Comparison of ENCODE assay signal across 7 mouse cellular contexts in the genomic region with DNA sequence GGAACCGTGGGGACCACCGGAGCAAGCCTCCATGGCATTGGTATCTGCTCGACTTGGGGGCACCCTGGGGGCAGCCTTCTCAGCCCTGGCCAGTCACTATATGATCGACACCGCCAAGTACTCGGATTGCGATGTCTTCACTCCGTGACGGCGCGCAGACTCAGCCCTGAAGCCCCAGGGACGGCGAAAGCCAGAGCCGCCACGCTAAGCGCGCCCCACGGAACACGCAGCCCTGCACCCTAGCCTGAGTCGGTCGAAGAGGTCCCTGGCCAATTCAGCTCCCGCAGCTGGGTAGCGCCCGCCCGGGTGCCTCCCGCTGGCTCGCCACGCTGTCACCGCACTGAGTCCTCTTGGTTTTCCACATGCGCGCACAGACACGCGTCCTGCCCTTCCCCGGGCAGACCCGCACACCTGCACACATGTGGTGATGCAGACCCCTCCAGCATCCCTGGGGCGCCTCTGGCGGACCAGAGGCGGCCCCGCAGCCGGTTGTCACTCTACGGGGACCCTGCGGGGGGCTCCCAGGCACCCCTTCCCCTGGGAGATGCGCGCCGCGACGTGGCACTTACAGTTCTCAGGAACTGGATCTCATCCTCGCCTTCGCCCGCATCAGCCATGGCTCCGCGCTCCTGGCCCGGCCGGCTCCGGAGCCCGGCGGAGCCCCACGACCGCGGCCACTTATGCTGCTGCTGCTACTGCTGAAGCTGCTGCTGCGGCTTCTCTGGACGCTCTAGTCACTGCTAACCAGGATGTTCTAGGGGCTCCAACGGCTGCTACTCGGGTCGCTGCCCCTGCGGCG. TPM values are rescaled to one million over a fixed set of nuclear protein-coding genes. Genes with fewer than 3 reads are reported as not detected.
DNase-seq lines count a peak whose midpoint lies in the region; ATAC-seq and TF ChIP-seq lines count a peak whose summit lies in the region.

No protein-coding gene starts in this region.

- no peak for TF ChIP-seq CTCF in heart, postnatal 0 days (IDR thresholded peaks at IDR 0.05; ENCODE audit: low read depth)
- no peak; the same call in 1 of the 2 replicates for TF ChIP-seq CTCF in stomach, postnatal 0 days (IDR thresholded peaks at IDR 0.05; ENCODE audit: low read depth)

- intact Hi-C loops in left cerebral cortex, postnatal 14 days (cut with DNase I), result loop anchor here (5.0 to 10.0 kb wide), 4 partner anchors 66 to 344 kb away; partner anchors contain the start of gene Mtr

- H3K36me3 ChIP-seq in heart, postnatal 0 days (replicated peaks; ENCODE audit: control insufficient read depth, insufficient read depth, low read length), result 0 out of 2 replicates have a peak, but pooled peaks cover 6% of the 10 kb centered on the region
- H3K36me3 ChIP-seq in midbrain, embryonic 14.5 days (ENCODE audit: control insufficient read depth, insufficient read depth, low read length), result no peaks in the 10 kb centered on the region
- no peaks in the 10 kb centered on the region for H3K36me3 ChIP-seq in stomach, postnatal 0 days (ENCODE audit: control insufficient read depth, insufficient read depth, low read length)

- H3K4me3 ChIP-seq in heart, postnatal 0 days (ENCODE audit: low read depth, low read length), result peak overlapping the region; percentile 92
- H3K4me3 ChIP-seq in midbrain, embryonic 14.5 days (replicated peaks; ENCODE audit: low read depth, low read length), result peak overlapping the region; percentile 69
- peak overlapping the region; percentile 58 for H3K4me3 ChIP-seq in stomach, postnatal 0 days (ENCODE audit: low read depth, low read length)

- DNase-seq in ES-CJ7 (ENCODE audit: low read depth, low spot score) (peak; percentile 27), WW6 (ENCODE audit: low read depth, low spot score) (peak; percentile 42)
- DNase-seq in embryo, embryonic 10.5 days (ENCODE audit: low spot score), result peak; percentile 44
- no peak for DNase-seq in heart, postnatal 0 days (ENCODE audit: low spot score)
- DNase-seq in left cerebral cortex, postnatal 14 days (ENCODE audit: low spot score in 2 of 2), result peak; percentile 45 to 46
- DNase-seq in midbrain, embryonic 14.5 days, result peak; percentile 80
- peak; percentile 32 for DNase-seq in stomach, postnatal 0 days (ENCODE audit: low spot score)

- no peaks in the 10 kb centered on the region for H3K9me3 ChIP-seq in heart, postnatal 0 days (replicated peaks; ENCODE audit: control insufficient read depth, low read length)
- H3K9me3 ChIP-seq in midbrain, embryonic 14.5 days (ENCODE audit: control insufficient read depth, low read length), result no peaks in the 10 kb centered on the region
- H3K9me3 ChIP-seq in stomach, postnatal 0 days (ENCODE audit: control insufficient read depth, low read length), result no peaks in the 10 kb centered on the region

- peak overlapping the region; percentile 65 for H3K4me2 ChIP-seq in heart, postnatal 0 days (ENCODE audit: low read depth, low read length)
- H3K4me2 ChIP-seq in midbrain, embryonic 14.5 days (ENCODE audit: low read length), result peak overlapping the region; percentile 92
- H3K4me2 ChIP-seq in stomach, postnatal 0 days (replicated peaks; ENCODE audit: low read depth), result peak overlapping the region; percentile 91

- WGBS in heart, postnatal 0 days, result 0% methylated on average over 51 of the region's 67 CpGs
- WGBS in midbrain, embryonic 14.5 days, result under 1% methylated on average over 67 of the region's 67 CpGs
- under 1% methylated on average over 57 of the region's 67 CpGs for WGBS in stomach, postnatal 0 days

- H3K4me1 ChIP-seq in heart, postnatal 0 days (ENCODE audit: control insufficient read depth, insufficient read depth), result no peaks in the 10 kb centered on the region; the same call in 1 of the 2 replicates
- no peaks in the 10 kb centered on the region for H3K4me1 ChIP-seq in midbrain, embryonic 14.5 days (ENCODE audit: control insufficient read depth, insufficient read depth, low read length)
- no peaks in the 10 kb centered on the region for H3K4me1 ChIP-seq in stomach, postnatal 0 days (replicated peaks; ENCODE audit: control insufficient read depth, insufficient read depth)

- no peak for TF ChIP-seq EP300 in heart, postnatal 0 days (IDR thresholded peaks at IDR 0.05; ENCODE audit: low read depth)
- no peak for TF ChIP-seq EP300 in stomach, postnatal 0 days (optimal IDR thresholded peaks at IDR 0.05)

- H3K27me3 ChIP-seq in heart, postnatal 0 days (ENCODE audit: control insufficient read depth, insufficient read depth, low read length), result peaks cover 12% of the 10 kb centered on the region; the same call in 1 of the 2 replicates
- H3K27me3 ChIP-seq in midbrain, embryonic 14.5 days (ENCODE audit: control insufficient read depth, insufficient read depth, low read length), result peaks cover 9% of the 10 kb centered on the region; the same call in 1 of the 2 replicates
- H3K27me3 ChIP-seq in stomach, postnatal 0 days (ENCODE audit: control insufficient read depth, insufficient read depth, low read length), result peaks cover 8% of the 10 kb centered on the region; the same call in 1 of the 2 replicates

- peak; percentile 27 for ATAC-seq in heart, postnatal 0 days (ENCODE audit: insufficient read depth, low read depth)
- ATAC-seq in midbrain, embryonic 14.5 days (ENCODE audit: low FRiP score, low TSS enrichment), result peak; percentile 76
- peak; percentile 46; the same call in 1 of the 2 replicates for ATAC-seq in stomach, postnatal 0 days (ENCODE audit: low FRiP score, low TSS enrichment)

- peak overlapping the region; percentile 98 for H3K27ac ChIP-seq in heart, postnatal 0 days (ENCODE audit: low read depth)
- H3K27ac ChIP-seq in midbrain, embryonic 14.5 days (replicated peaks; ENCODE audit: low read depth, low read length), result peak overlapping the region; percentile 88
- H3K27ac ChIP-seq in stomach, postnatal 0 days (replicated peaks), result no peak overlapping the region

- H3K9ac ChIP-seq in heart, postnatal 0 days (replicated peaks; ENCODE audit: low read depth, low read length), result peak overlapping the region; percentile 96
- peak overlapping the region; percentile 82 for H3K9ac ChIP-seq in midbrain, embryonic 14.5 days (replicated peaks; ENCODE audit: low read length)
- H3K9ac ChIP-seq in stomach, postnatal 0 days (ENCODE audit: low read length), result peak overlapping the region; percentile 62

RNA-seq across cellular contexts. Expression of gene Ryr2, which starts 0.7 kb away (rescaled TPM):
- total RNA-seq in heart, postnatal 0 days (2014; rRNA removed; ENCODE audit: low replicate concordance), result 317 and 396 TPM in 2 replicates
- 48.2 and 61.4 TPM in 2 replicates for polyA plus RNA-seq in heart, postnatal 0 days (2015; fragmentation: Nextera tagmentation; extraction: Ambion mirVana)
- total RNA-seq in left cerebral cortex, postnatal 14 days (2021), result 100 to 1,000 TPM; 142 to 159 TPM
- 6.1 and 6.7 TPM in 2 replicates for polyA plus RNA-seq in midbrain, embryonic 14.5 days (2014; fragmentation: Nextera tagmentation; extraction: Ambion mirVana)
- polyA plus RNA-seq in stomach, postnatal 0 days (2015; fragmentation: Nextera tagmentation; extraction: Ambion mirVana), result 0.61 and 0.62 TPM in 2 replicates
